Mouse (Mus musculus) cortical plate, adult 2 months (tissue): ENCODE results near the gene N4bp2.

Experiments used
- CTCF ChIP-seq: fragments of 200-500 bp; IDR thresholded peaks from 2 replicates; pipeline ENCODE4 v1.5.1; 2011; ENCODE audit warnings: mild to moderate bottlenecking, control low read depth, low read length; ENCODE audit not compliant: insufficient read depth; ENCODE audit errors: extremely low read depth
- POLR2A ChIP-seq: fragments of 200-500 bp; IDR thresholded peaks from 2 replicates; pipeline ENCODE4 v1.6.1; 2011; ENCODE audit warnings: mild to moderate bottlenecking, low read length, control low read depth; ENCODE audit not compliant: insufficient read depth; ENCODE audit errors: extremely low read depth

DNA sequence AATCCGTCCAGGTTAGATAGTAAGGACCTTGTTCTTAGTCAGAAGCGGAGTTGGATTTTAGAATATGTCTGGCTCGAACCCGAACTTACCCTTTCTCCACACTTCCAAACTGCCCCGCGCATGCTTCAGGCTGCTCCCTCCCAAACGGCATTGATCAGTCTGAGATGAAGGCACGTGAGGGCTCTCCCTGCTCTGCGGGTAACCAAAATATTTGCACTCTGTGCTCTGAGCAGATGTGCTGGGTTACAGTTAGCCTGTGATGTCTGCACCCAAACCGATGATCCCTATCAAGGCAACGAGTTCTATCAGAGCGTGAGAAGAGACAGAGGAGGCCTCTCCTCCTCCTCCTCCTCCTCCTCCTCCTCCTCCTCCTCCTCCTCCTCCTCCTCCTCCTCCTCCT lies 94.6 kb downstream of the N4bp2 start:
- no peak for TF ChIP-seq CTCF
- TF ChIP-seq POLR2A: no peak
